Mouse (Mus musculus): ENCODE data around the gene Abhd2. TPM values are rescaled to one million over a fixed set of nuclear protein-coding genes. Genes with fewer than 3 reads are reported as not detected.

The Abhd2 gene
- polyA plus RNA-seq, 1 experiment from 2014 or later: 9.6 TPM

DNA sequence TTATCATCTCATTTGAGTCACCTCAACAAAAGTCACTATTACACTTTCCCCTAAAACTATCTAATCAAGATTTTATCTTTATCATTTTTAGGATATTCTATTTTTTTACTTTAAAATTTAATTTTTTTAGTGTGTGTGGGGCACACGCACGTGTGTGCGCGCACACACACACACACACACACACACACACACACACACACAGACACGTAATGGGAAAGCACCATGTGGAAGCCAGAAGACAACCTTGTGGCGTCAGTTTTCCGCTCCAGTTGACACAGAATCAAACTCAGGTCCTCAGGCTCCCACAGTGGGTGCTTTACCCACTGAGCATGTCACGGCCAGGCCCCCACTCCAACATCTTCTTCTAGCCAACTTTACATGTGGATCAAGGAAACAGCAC lies 4.1 kb upstream of the Abhd2 start:
- Histone ChIP-seq H3K36me3 (no peaks in the 10 kb centered on the region), H3K4me2 (no peak overlapping the region), H3K9me3 (no peaks in the 10 kb centered on the region), H3K9ac (no peak overlapping the region), H3K4me3 (no peak overlapping the region), H3K27me3 (no peaks in the 10 kb centered on the region), H3K27ac (no peak overlapping the region), H3K4me1 (peaks cover 5% of the 10 kb centered on the region)
- ATAC-seq (ENCODE audit: insufficient number of reproducible peaks, low FRiP score, low TSS enrichment, low read depth): no peak
- WGBS: 88% methylated on average over 8 of the region's 8 CpGs

DNA sequence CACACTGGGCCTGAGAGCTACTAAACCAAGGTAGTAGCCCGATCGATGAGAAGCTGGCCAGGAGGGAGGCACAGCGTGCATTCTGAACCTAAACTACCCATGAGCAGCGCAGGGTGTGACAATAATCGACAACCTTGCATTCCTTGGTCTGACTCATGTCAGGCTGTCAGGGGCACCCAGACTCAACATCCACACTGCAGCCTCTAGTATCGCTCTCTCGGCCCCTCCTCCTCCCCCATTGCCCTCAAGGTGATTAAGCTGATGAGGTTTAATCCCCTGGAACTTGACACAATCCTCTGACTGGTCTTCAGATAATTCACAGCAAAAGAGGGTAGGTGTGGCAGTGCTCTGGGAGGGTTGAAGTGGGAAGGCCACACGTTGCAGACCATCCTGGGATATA lies 3.6 kb upstream of the Abhd2 start:
- Histone ChIP-seq H3K9ac (no peak overlapping the region), H3K27ac (no peak overlapping the region), H3K27me3 (no peaks in the 10 kb centered on the region), H3K9me3 (no peaks in the 10 kb centered on the region), H3K4me1 (peaks cover 11% of the 10 kb centered on the region), H3K4me3 (no peak overlapping the region), H3K36me3 (no peaks in the 10 kb centered on the region), H3K4me2 (no peak overlapping the region)
- ATAC-seq (ENCODE audit: insufficient number of reproducible peaks, low FRiP score, low TSS enrichment, low read depth): no peak
- WGBS: 52% methylated on average over 8 of the region's 8 CpGs

DNA sequence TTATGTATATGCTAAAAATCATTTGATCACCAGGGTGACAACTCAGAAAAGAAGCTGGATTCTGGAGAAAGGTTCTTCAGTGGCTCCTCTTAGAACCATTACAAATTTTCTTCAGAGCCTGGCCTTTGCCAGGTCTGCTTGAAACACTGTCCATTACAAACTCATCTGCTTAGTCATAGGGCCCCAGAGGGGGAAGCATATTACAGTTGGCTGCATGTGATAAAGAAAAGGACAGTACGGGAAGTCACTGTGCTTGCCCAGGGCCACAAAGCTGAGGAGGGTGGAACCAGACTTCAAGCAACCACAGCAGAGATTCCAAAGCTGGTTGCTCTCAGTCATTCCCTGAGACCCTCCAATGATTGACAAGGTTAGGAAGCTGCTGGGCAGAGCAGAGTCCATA lies 3.1 kb upstream of the Abhd2 start:
- H3K4me1 ChIP-seq: peaks cover 15% of the 10 kb centered on the region
- H3K27me3 ChIP-seq: no peaks in the 10 kb centered on the region
- H3K4me3 ChIP-seq: no peak overlapping the region
- no peak overlapping the region for H3K27ac ChIP-seq
- WGBS: 53% methylated on average over 1 of the region's 1 CpGs
- no peak for ATAC-seq (ENCODE audit: insufficient number of reproducible peaks, low FRiP score, low TSS enrichment, low read depth)
- H3K4me2 ChIP-seq: no peak overlapping the region
- H3K9ac ChIP-seq: no peak overlapping the region
- H3K9me3 ChIP-seq: no peaks in the 10 kb centered on the region
- no peaks in the 10 kb centered on the region for H3K36me3 ChIP-seq

DNA sequence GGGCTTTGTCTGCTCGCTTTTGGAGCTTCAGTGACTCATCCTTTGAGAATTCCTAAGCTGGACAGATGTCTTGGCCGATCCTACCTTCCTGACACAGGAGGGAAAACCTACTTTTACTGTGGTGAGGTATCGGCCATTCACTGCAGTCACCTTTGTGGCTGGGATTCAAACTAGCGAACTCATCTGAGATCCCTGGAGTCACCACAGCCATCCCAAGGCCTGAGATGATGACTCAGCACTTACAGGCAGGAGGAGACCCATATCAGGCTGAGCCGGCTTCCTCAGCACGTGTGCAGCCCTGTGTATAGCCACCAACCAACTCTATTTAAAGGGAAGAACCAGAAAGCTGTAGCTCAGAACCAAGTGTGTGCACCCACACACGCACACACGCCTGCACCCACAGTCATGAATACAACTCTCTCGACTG lies 2.0 kb upstream of the Abhd2 start:
- peaks cover 26% of the 10 kb centered on the region for H3K4me1 ChIP-seq
- no peaks in the 10 kb centered on the region for H3K9me3 ChIP-seq
- no peaks in the 10 kb centered on the region for H3K27me3 ChIP-seq
- no peak overlapping the region for H3K4me3 ChIP-seq
- no peak for ATAC-seq (ENCODE audit: insufficient number of reproducible peaks, low FRiP score, low TSS enrichment, low read depth)
- no peak overlapping the region for H3K9ac ChIP-seq
- H3K27ac ChIP-seq: no peak overlapping the region
- whole genome bisulfite sequencing: 72% methylated on average over 9 of the region's 9 CpGs
- no peak overlapping the region for H3K4me2 ChIP-seq
- no peaks in the 10 kb centered on the region for H3K36me3 ChIP-seq

DNA sequence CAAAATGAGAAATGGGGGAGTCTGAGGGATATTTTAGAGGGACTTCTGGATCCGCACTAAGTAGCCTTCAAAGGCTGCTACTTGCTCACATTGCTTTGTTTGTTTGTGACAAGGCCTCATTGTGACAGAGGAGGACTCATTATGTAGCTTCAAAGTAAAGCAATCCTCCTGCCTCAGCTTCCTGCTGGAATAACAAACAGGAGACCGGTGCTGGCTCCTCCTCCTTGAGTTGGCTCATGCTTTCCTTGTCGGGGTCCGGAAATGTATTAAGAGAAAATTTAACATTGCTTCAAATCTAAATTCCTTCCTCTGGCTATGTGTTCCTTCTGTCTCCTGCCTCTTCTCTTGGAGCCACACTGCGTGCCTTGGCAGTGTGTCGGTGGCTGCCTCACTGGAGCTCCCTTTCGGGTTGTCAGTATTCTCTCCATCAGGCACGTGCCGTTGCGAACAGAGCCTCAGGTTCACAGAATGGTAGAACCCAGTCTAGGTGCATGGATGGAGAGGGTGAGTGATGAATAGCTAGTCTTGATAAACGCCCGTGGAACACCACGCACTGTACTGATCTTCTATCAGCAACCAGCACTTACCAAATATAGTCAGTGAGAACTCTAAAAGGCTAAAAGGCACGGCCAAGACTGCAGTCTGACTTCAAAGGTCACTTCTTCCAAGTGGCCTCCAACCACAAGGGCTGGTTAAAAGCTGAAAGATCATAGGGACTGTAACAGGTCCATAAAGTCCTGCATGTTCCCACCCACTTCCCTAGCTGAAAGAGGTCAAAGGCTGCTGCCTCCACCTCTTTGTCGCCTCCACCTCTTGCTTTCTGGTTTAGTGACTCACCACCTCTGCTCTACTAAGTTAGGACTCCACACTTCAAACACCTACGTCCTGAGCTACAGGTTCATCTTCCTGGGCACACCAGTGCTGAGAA lies 874 bp upstream of the Abhd2 start:
- 76% methylated on average over 16 of the region's 16 CpGs for WGBS
- Histone ChIP-seq H3K4me3 (peak overlapping the region; percentile 87), H3K27ac (no peak overlapping the region), H3K9me3 (no peaks in the 10 kb centered on the region), H3K4me2 (peak overlapping the region; percentile 81), H3K9ac (no peak overlapping the region), H3K4me1 (peaks cover 27% of the 10 kb centered on the region), H3K27me3 (no peaks in the 10 kb centered on the region), H3K36me3 (no peaks in the 10 kb centered on the region)
- no peak for ATAC-seq (ENCODE audit: insufficient number of reproducible peaks, low FRiP score, low TSS enrichment, low read depth)

DNA sequence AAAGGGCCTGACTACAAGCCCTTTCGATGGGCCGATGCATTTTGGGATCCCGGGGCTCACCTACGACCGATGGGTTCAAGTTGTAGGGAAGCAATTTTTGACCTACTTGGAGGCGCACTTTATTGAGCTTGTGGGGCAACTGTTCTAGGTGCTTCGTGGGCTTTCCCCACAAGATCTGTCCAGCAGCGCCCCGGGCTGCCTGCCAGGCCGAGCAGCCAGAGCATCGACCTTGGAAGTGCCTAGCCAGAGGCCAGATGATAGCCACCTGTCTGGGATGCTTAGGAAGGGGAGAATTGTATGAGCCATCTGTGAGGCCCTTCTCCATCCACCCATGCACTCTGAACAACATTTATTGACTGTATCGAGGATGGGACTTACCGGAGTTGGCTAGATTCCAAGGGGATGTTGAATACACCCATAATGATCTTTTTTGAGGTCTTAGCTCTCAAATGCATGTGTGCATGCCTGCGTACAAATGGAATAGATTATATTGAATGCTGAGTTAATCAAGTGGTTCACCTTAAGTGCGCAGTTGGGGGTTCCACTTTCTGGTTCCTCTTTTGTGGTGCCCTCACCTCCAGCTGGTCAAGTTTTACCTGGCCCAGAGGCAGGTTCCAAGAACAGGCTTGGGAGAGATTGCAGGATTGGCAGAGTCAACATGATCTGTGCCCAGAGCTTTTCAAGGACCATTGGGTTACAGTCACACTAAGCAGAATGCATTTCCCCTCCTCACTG lies 906 bp downstream of the Abhd2 start:
- no peaks in the 10 kb centered on the region for H3K27me3 ChIP-seq
- no peak for ATAC-seq (ENCODE audit: insufficient number of reproducible peaks, low FRiP score, low TSS enrichment, low read depth)
- H3K9ac ChIP-seq: peak overlapping the region; percentile 68
- peak overlapping the region; percentile 81 for H3K4me2 ChIP-seq
- peak overlapping the region; percentile 71 for H3K27ac ChIP-seq
- no peaks in the 10 kb centered on the region for H3K9me3 ChIP-seq
- H3K4me3 ChIP-seq: peak overlapping the region; percentile 87
- peaks cover 34% of the 10 kb centered on the region for H3K4me1 ChIP-seq
- no peaks in the 10 kb centered on the region for H3K36me3 ChIP-seq
- 14% methylated on average over 15 of the region's 15 CpGs for WGBS

DNA sequence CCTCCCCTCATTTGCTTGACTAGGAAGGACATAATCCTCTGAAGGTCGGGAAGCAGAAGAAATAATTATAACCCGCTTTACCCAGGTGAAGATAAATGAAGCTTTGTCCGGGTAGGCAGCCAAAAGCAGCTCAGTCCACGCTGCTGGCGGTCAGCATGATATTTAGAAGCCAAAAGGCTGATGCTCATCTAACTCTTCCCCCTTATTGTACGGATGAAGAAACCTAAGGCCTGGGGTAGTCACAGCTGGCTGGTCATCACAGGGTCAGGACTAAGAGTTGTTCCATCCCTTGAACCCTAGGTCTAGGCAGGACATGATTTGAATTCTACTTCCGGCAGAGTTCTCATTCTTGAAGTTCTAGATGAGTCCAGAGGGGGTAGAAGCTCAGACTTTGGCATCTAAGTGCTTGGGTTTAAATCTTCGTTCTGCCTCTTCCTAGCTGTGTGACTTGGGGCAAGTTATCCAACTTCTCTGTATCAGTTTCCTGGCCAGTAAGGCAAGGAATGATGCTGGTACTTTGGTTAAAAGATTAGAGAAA lies 1.5 kb downstream of the Abhd2 start:
- no peak for ATAC-seq (ENCODE audit: insufficient number of reproducible peaks, low FRiP score, low TSS enrichment, low read depth)
- 72% methylated on average over 8 of the region's 8 CpGs for WGBS
- H3K36me3 ChIP-seq: no peaks in the 10 kb centered on the region
- H3K4me3 ChIP-seq: peak overlapping the region; percentile 87
- H3K27ac ChIP-seq: no peak overlapping the region
- H3K9ac ChIP-seq: no peak overlapping the region
- H3K27me3 ChIP-seq: no peaks in the 10 kb centered on the region
- peak overlapping the region; percentile 81 for H3K4me2 ChIP-seq
- H3K4me1 ChIP-seq: peaks cover 40% of the 10 kb centered on the region
- no peaks in the 10 kb centered on the region for H3K9me3 ChIP-seq

DNA sequence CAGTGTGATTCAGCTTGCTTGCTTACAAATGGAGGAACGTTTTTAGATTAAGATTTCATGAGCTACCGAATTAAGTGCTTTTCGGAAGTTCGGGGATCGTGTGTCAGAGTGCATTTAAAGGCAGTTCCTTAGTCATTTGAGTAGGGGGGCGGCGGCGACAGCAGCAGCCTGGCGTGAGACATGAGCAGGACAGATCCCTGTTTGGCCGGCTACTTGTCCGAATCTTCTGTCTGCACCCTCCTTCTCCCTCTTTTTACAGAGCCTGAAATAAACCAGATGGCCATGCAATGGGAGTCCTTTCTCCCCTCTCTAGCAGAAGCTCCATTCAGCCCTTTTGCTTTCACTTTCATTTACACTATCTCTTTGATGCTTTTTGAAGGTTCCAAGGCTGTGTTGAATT lies 2.3 kb downstream of the Abhd2 start:
- no peak overlapping the region for H3K9ac ChIP-seq
- peaks cover 41% of the 10 kb centered on the region for H3K4me1 ChIP-seq
- 23% methylated on average over 11 of the region's 11 CpGs for WGBS
- no peaks in the 10 kb centered on the region for H3K9me3 ChIP-seq
- peak overlapping the region; percentile 38 for H3K4me2 ChIP-seq
- H3K27me3 ChIP-seq: no peaks in the 10 kb centered on the region
- H3K36me3 ChIP-seq: no peaks in the 10 kb centered on the region
- H3K4me3 ChIP-seq: peak overlapping the region; percentile 14
- ATAC-seq (ENCODE audit: insufficient number of reproducible peaks, low FRiP score, low TSS enrichment, low read depth): no peak
- H3K27ac ChIP-seq: no peak overlapping the region

DNA sequence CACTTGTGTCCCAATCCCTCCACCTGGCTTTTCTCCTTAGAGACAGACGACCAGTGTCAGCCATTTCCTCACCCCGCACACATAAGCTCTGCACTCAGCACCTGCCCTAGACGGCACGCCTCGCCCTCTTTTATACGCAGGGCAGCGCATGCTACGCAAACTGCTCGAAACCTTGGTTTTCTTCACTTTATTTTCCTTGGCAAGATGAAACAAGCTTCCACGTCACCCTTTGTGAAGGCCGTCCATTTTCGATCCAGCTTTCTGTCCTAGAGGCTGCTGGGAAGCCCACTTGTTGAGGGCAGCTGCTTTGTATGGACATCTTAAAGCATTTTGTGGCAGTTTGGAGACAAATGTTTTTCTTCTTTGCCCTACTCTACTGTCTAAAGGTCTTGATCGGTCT lies 5.4 kb downstream of the Abhd2 start:
- Histone ChIP-seq H3K4me1 (peaks cover 48% of the 10 kb centered on the region), H3K27ac (no peak overlapping the region), H3K4me3 (no peak overlapping the region), H3K36me3 (no peaks in the 10 kb centered on the region), H3K9me3 (no peaks in the 10 kb centered on the region), H3K9ac (no peak overlapping the region), H3K27me3 (no peaks in the 10 kb centered on the region), H3K4me2 (no peak overlapping the region)
- ATAC-seq (ENCODE audit: insufficient number of reproducible peaks, low FRiP score, low TSS enrichment, low read depth): no peak
- WGBS: 81% methylated on average over 13 of the region's 13 CpGs

DNA sequence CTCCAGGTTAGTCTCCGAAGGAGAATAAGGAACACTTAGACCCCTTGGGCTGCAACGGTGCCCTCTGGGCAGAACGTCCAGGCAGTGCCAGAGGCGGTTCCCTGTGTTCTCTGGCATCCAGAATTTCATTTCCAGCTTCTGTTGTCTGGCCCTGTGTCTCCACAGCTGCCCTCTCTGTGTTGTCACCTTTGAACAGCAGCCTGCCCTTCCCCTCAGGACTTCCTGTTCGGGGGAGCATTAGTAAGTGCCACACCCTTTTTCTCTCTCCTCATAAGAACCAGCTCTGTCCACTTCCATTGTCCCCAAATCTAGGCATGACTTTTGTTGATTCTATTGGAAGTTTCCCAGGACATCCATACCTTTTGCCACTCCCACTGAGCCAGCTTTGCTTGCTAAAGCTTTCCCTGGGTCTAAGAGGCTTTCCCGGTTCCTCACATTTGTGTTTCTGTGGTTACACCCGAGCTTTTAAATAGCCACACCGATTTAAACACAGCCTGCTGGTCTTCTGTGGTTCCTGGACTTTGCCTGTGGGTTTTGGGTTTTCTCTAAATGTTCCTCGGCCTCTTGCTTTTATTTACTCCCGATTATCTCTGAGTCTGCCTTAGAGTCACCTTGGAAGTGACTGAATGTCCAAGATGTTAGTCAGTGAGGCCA lies 6.5 kb downstream of the Abhd2 start:
- no peaks in the 10 kb centered on the region for H3K9me3 ChIP-seq
- no peaks in the 10 kb centered on the region for H3K27me3 ChIP-seq
- WGBS: 60% methylated on average over 10 of the region's 10 CpGs
- no peak for ATAC-seq (ENCODE audit: insufficient number of reproducible peaks, low FRiP score, low TSS enrichment, low read depth)
- no peak overlapping the region for H3K27ac ChIP-seq
- H3K4me2 ChIP-seq: no peak overlapping the region
- no peaks in the 10 kb centered on the region for H3K36me3 ChIP-seq
- H3K4me3 ChIP-seq: no peak overlapping the region
- H3K9ac ChIP-seq: no peak overlapping the region
- peaks cover 37% of the 10 kb centered on the region for H3K4me1 ChIP-seq

DNA sequence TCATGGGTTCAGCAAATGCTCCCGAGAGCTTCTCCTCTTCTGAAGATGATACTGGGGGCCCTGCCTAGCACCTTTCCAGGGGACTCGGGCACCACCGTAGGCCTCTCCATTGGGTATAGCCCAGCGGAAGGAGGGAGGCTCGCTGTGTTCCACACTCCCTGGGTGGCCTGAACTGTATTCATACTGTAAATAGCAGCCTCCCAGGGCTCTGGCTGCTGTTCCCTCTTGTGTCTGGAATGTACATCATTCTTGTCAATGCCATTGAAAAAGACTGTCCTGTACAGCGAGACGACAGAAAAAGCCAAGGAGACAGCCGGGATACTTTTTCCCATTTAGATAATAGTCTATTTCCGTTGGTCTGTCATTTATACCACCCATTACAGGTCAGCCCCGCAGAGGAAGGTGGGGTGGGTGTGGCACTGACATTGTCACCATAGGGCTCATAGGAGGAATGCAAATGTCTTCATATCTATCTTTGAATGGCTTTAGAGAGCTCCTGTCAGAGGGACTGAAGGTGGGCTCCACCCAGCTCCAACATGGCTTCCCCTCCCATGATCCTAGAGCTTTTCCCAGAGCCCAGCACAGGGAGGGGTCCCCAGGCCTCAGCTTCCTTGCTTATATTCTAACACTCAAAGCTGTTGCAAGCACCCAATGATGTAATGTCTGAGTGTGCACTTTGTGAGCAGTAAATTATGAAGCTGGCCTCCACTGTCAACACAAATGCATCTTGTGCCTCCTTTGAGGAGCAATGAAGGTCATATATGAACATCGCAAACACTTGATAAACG lies 10.1 kb downstream of the Abhd2 start:
- no peaks in the 10 kb centered on the region for H3K27me3 ChIP-seq
- peak overlapping the region; percentile 22; the same call in 1 of the 2 replicates for H3K27ac ChIP-seq
- H3K4me1 ChIP-seq: peaks cover 21% of the 10 kb centered on the region
- H3K9ac ChIP-seq: no peak overlapping the region
- H3K36me3 ChIP-seq: no peaks in the 10 kb centered on the region
- no peak overlapping the region for H3K4me3 ChIP-seq
- no peak overlapping the region for H3K4me2 ChIP-seq
- ATAC-seq (ENCODE audit: insufficient number of reproducible peaks, low FRiP score, low TSS enrichment, low read depth): no peak
- no peaks in the 10 kb centered on the region for H3K9me3 ChIP-seq
- WGBS: 77% methylated on average over 12 of the region's 12 CpGs

All from limb, embryonic 15.5 days (tissue).